Mouse (Mus musculus) monocyte, adult 5-6 weeks (primary cell): ENCODE measurements around the gene Aunip. TPM values are rescaled to one million over a fixed set of nuclear protein-coding genes. Genes with fewer than 3 reads are reported as not detected.

Experiments
- ATAC-seq: fragments of 153-309, 156-312 bp; replicated peaks from 2 replicates; pipeline ENCODE4 v1.8.0; 2017; ENCODE audit warnings: mild to moderate bottlenecking; ENCODE audit not compliant: low TSS enrichment, insufficient number of reproducible peaks, severe bottlenecking, poor library complexity, low FRiP score
- total RNA-seq: library from RNA; stranded (forward); fragments of 200-1000, 200-491, 200-594 nt; gene quantifications from 3 replicates; pipeline ENCODE4 v1.2.3, GENCODE M21; 2017

Aunip gene
- total RNA-seq, 1 experiment from 2014 or later = not detected

DNA sequence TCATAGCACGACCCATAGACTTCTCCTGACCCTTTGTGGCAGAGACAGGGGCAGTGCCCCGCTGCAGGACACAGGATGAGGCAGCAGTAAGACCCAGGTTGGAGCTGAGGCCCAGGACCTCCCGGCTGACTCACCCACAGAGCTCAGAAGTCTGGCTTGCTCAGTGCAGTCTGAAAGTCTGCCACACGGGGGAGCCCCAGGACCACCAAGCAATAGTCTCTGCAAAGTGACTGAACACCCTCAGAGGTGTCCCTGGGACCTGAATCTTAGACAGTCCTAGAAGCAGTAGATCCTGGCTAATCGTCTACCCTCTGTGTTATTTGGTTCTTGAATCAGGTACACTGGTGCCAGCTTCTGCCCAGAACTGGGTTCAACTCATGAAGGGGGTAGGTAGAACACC, 32.5 kb downstream of the Aunip start:
- peak; percentile 63 for ATAC-seq

DNA sequence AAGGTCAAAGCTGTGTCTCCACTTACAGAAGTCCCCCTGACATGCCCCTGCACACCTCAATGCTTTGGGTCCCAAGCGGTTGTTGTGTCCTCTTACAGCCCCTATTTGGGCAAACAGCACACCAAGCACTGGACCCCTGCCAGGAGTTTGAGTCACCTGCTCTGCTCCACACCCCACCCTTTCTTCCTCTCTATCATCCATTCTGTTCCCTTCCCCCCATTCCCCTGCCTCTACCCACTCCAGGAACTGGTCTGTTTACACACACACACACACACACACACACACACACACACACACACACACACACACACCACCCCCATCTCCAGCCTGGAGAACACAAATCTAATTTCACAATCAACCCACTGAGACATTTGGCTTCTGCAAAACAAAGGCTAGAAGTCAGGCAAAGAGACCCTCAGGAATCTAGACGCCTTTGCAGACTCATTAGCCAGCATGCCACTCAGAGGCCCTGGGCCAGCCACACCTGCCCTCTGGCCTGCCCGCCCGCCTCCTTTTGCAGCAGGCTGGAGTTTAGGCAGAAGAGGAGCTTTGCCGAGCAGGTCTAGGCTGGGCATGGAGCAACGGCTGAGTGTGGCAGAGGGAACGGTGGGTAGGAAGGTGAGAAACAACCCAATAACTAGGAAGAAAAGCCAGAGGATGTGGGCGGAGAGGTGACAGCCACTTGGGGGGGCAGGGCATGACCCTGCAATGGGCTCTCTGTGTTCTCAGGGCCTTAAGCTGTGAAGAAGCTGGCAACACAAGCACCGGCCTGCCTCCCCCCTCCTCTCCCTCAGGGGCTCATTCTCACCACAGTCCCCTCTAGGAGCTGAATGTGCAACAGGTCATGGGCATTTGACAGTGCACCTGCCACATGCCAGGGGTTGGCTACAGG, 36.3 kb downstream of the Aunip start:
- ATAC-seq = no peak

DNA sequence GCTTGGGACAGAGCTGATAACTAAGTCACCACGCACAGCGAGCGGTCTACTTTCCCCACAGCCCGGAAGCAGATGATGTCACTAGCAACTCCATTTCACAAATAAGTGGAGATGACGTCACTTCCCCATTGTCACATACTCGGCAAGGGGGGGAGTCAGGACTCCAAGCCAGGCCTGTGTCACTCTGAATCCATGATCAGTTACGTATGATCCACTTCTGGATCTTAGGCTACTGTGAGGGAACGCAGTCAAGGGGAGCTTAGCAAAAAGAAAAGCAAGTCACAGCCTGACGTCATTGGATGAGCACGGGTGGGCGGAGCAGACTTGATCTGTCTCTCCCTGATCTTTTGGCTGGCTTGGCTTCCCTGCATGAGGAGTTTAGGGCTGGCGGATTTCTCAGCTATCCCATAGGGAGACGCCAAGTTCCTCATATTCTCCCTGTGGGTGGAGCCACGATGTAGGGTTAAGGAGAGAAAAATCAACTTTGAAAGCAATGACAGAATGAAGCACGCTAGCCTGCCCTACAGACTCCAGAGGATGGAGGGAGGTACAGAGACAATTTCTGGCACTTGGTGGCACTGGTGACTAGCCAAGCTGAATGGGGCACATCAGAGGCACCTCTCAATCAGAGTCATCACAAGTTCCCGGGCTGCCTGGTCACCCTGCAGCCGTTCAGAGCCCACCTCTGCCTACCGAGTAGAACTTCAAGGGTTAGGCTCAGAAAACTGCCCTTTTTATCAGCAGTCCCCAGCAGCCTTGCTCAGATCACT, 37.6 kb downstream of the Aunip start:
- peak; percentile 64 for ATAC-seq

DNA sequence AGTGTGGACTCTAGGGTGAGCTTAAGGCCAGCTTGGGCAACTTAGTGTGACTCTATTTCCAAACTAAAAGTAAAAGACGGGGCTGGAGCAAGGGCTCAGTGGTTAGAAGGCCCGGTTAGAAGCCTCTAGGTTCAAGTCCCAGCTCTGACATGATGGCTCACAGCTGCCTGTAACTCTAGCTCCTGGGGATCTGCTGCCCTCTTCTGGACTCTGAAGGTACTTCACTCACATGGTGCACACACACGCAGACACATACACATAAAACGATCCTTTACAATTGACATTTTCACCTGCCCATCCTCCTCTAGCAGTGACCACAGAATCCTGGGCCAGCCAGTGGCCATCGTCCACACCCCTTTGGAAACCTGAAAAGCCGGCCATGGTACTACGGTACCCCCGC, 39.1 kb downstream of the Aunip start:
- no peak for ATAC-seq

DNA sequence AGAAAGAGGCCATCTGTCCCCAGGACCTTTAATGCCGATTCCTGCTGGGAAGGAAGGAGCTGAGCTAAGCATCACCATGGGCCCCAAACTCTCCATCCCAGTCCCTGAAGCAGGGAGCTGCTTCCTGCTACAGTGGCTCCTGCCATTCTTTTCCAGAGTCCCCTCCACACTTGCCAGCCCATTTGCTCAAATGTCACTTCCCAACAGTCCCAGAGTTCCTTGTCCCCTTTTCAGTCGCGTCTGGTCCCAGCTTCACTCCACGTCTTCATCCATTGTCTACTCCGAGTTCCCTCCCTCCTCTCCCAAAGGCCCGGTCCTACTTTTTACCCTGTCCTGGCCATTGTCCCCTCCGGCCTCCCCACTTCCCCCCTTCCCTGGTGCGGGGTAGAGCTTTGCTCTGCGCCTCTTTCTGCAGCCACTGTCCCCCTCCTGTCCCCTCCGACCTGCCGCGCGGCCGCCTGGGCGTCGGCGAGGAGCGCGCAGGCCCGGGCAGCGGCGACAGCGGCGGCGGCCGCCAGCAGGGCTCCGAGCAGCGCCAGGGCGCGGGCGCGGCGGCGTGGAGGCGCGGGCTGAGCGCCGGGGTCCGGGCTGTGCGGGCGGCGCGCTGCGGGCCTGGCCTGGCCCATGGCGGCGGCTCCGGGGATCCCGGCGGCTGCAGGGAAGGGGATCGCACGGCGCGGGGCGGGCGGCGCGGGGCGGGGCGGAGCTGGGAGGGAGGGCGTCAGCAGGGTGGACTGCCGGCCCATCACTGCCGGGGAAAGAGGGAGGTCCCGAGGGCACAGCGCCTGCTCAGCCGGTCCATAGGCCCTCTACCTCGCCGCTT, 40.9 kb downstream of the Aunip start, which contains the start of gene Selenon:
Gene Selenon (minus strand): TSS at position 673 of the 823 bp plus-strand sequence.
- no peak for ATAC-seq

DNA sequence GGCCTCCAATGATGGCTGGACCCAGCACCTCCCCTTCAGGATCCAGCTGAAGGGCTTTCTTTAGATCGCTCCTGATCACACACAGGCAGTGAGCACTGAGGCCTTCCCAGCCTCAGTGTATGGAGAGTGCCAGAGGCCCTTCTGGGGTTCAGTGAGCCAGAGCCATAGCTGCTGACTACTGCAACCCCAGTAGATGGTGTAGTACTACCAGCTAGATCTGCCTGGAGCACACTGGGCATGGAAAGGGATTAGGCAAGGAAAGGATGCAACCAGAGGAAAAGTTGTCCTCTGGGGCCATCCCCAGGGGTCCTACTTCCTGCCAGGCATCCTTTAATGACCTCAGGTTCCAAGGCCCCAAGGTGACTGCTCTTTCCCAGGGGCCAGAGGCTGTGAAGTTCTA, 42.8 kb downstream of the Aunip start:
- ATAC-seq = no peak

DNA sequence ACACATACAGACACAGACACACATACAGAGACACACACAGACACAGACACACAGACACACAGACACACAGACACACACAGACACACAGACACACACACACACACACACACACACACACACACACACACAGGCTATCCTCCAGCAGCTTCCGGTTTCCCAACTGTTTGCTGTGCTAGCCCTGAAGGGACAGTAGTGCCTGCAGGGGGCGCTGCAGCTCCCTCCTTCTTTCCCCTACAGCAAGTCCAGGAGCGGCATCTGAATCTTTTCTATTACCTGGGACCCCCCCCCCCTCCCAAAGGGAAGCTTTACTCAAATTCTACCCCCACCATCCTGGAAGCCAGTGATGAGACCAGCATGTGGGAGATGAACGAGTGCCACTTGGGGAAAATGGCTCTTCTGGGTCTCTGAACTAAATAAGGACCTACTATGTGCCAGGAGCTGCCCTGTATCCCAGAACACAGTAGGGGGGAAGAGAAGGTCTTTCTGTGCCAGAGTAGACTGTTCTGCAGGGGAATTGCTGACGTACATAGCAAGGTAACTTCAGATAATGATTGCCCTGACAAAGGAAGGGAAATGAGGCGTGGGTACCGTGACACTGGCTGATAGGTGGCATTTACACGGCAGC, 45.3 kb downstream of the Aunip start:
- no peak for ATAC-seq

DNA sequence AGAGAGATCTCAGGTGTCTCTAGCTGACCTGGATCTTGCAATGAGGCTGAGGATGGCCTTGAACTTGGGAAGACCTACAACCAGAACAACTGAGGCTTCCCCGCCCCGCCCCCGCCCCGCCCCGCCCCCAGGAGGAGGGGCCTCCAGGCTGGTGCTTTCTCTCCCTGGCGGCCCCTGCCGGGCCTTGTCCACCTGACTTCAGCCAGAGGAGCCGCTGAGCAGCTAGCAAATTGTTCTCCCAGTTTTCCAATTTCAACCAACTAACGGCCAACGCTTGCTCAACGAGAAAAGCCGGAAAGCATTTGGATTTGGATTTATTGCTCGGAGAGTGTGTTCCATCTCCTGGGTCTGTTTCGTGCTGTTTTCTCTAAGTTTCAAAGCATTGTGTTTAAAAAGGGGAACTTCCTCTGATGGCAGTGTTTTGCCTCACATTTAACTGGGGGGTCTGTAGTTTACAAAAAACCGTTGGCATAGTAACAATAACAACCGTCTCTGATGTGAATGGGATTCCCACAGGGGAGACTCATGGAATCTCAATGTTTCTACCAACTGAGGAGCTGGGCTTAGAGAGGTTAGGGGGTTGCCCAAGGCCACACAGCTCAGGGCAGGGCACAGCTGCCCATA, 46.9 kb downstream of the Aunip start:
- ATAC-seq = no peak

DNA sequence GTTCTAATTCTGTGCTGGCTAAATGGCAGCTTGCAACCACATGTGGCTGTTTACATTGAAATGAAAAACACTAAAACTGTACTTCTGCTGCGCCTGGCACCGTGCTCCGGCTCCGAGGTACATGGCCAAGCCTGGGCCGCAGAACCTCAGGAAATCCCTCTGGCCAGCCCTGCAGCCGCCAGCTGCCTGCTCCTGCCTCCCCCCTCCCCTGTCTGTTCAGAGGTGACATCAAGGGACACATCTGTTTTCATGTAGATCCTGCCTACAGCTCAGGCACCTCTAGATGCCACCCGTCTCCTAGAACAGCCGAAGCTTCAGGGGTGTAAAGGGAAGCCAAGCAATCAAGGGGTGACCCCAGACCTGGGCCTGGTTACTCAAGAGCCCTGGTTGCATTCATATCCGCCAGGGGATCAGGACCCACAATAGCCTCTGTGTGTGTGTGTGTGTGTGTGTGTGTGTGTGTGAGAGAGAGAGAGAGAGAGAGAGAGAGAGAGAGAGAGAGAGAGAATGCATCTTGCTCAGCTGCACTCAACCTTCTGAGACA, 47.8 kb downstream of the Aunip start:
- ATAC-seq = no peak

DNA sequence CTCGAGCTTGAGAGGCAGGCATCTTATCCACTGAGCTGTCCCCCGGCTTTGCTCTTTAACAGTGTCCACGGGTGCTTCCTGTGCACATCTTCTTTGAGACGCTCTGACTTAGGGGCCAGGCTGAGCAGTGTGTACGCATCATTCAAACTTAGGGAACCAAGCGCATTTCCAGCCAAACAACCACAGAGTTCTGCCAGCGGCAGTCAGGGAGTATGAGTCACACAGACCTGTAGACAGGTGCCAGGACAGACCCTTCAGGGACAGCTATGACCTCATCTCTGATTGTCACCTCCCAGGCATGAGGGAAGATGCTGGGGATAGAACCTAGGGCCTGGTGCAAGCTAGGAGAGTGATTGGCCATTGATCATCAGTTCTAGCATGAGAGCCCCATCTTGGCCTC, 48.4 kb downstream of the Aunip start:
- no peak for ATAC-seq

DNA sequence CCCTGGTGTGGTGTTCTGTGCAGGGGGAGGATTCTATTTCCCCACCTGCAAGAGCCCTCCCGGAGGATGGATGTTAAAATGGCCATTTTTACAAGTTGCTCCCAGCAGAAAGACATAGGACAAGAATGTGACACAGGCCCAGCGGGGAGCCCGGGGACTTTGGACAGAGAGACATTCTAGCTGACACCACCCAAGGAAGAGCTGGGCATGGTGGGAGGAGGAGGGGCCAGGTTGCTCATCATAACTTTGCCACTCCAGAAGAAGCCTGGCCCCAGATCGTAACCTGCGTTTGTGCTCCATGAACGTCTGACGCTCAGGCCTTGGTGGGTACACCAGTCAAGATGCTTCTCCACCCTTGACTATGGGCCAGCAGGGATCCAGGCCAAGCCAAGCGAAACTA, 49.9 kb downstream of the Aunip start:
- ATAC-seq = no peak

DNA sequence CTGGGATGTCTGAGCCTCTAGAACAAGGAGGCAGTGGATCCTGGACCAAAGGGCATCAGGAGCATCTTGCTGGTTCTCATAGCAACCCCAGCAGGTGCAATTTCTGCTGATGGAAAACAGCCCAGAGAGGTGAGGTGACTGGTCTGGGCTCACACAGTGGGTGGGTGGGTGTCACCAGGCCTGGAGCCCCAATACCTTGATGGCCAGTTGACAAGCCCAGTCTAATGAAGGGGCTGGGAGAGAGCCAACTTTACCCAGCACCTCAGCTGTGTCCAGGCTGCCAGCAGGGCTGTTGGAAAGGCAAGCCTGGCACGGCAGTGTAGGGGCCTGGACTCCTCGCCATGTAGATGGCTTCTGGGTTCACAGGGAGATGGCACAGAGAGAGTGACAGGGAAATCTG, 51.2 kb downstream of the Aunip start:
- no peak for ATAC-seq

DNA sequence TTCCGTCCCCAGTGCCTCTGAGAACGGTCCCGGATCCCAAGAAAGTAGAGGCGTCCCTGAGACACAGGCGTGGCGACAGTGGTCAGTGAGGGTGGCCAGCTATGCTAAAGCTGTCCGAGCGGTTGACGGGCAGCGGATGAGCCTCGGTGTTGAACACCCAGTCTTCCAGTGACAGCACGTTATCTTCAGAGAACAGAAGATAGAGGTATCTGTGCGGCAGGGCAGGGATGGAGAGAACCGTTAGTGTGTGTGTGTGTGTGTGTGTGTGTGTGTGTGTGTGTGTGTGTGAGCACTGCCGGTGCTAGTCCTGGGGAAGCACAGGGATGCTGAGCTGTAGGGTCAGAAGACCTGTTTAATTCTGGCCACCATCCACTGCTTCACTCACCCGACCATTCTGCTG, 52.8 kb downstream of the Aunip start:
- ATAC-seq = no peak

DNA sequence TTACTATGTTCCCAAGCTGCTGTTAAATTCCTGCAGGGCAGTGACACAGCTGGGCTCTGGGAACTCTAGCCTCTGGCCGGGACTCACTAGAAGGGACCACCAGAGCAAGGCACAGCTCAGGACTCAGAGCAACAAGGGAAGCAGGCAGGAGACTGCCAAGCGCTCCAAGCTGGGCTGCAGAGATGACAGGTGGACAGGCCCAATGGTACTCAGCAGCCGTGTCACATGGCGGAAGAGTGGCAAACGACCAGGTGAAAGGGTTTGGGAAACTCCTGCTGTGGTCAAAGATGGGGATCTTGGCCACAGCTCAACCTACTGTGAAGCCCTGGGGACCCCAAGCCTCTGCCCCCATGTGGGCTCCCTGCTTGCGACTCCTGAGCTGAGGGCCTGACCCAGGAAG, 53.3 kb downstream of the Aunip start:
- no peak for ATAC-seq

DNA sequence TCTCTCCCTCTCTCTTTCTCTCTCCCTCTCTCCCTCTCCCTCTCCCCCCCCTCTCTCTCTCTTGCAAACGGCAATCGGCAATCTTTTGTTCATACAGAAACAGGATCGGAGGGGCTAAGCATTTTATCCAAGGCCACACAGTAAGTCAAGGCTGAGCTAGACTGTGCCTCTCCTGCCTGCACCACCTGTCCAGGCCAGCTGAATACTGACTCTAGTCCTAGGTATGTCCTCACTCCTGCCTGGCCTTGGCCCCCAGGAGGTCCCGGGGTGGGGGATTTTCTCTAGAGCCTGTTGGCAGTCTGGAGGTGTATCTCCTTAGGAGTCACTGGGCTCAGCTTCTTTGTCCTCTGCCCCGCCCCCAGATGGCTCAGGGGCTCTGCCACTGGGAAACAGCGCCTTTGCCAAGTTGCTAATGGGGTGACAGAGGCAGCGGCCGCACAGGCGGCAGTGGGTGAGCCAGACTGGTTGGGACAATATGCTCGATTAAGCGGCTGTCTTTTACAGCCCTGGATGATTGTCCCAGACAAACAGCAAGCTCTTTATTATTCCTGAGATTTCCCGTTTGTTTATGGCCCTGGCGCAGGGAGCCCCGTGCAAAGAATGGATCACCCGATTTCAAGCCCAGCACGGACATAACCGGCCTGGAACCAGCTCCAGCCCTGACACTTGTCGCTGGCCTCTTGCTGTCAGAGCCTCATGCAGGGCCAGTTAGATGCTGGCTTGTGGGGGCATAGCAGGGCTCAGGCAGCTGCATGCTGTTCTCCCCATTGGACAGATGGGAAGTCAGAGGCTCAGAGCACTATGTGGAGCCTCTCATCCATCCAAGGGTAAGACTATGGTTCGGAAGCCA, 56.8 kb downstream of the Aunip start:
- ATAC-seq = no peak

DNA sequence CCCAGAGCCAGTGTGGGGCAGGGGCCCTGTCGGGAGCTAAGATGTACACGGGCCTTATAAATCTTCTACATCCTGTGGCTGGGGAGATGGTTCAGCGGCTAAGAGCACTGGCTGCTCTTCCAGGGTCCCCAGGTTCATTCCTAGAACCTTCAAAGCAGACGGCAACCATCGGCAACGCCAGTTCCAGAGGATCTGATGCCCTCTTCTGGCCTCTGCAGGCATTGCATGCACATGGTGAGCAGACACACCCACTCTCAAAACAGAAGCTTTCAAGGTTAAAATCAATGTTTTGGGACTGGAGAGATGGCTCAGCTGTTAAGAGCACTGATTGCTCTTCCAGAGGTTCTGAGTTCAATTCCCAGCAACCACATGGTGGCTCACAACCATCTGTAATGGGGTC, 58.4 kb downstream of the Aunip start:
- no peak for ATAC-seq

DNA sequence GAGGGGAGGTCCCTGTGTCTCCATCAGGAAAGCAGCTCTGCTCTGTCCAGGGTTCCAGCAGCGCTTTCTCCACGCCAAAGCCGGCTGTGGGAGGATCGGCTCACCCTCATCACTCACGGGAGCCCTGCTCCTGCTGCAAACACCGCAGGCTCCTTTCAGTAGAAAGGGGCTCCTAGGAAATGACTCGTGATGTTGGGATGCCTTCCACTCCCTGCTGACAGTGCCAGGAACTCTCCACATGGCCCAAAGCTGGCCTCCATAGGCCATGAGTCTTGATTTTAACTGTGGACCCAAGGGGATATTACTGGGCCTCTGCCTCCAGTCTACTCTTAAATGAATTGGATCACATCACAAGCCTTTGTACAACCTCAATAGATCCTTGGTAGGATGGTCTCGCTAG, 59.0 kb downstream of the Aunip start:
- no peak for ATAC-seq
